Mouse (Mus musculus): ENCODE data around the gene AU021092.

- no peak for TF ChIP-seq POLR2A (IDR thresholded peaks at IDR 0.05; ENCODE audit: low read depth, low read length)
- TF ChIP-seq CTCF (conservative IDR thresholded peaks at IDR 0.05; ENCODE audit: insufficient read depth, insufficient read length, low read depth, low read length), result no peak
Observed at GRCm38 (mm10) chr16:5242355-5242754, 20.3 kb upstream of the AU021092 start.

All from kidney, adult 2 months (tissue).